Mouse (Mus musculus) inflammation-experienced regulatory T-cells, adult 6 months (primary cell): ENCODE measurements around the gene Ces1f. TPM values are rescaled to one million over a fixed set of nuclear protein-coding genes. Genes with fewer than 3 reads are reported as not detected.
"Not testable (repeated sequence)": the region's sequence is repeated elsewhere in the genome, so short reads cannot be mapped to it uniquely, and the experiment has no call there.

Experiments
- ATAC-seq: one replicate; pipeline ENCODE4 v1.8.0; 2017
- polyA plus RNA-seq, 3 experiments: library from polyadenylated mRNA; unstranded; fragments of 100-300 nt; shearing (Covaris generic); gene quantifications; one replicate each; pipeline ENCODE4 v1.2.1; 2017

Ces1f gene
- not detected for polyA plus RNA-seq

DNA sequence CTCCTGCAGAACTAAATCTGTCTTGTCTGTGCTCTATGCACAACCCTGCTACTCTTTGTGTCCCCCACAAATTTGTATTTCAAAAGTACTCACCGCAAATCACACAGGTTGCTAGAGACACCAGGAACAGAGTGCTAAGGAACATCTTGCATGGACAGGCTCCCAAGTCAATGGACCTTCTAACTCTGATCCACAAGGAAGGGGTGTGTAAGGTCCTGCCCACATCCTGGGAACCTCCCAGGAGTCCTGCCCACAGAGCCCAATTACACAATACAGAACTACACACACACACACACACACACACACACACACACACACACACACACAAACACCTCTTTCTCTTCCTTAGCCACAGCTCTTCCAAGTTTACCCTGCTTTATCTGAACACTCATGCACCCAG, at the start of gene Ces1f:
Gene Ces1f, minus strand, starts transcription at position 192 of the 400 bp plus-strand sequence.
- ATAC-seq: no peak

DNA sequence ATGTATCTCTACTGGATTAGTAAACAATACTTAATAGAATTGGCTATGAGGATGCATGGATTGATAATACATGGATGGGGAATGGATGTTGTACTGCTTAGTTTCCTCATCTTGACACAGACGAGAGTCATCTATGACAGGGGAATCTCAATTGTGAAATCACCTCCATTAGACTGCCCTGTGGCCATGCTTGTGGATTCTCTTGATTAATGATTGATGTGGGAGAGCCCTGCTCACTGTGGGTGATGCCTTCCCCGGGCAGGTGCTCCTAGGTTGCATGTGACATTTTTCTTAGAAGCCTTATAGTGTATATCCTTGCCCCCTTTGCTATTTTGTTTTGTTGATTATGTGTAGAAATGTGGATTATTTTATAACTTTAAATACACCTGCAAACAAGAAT, 45.6 kb upstream of the Ces1f start:
- ATAC-seq: no peak

DNA sequence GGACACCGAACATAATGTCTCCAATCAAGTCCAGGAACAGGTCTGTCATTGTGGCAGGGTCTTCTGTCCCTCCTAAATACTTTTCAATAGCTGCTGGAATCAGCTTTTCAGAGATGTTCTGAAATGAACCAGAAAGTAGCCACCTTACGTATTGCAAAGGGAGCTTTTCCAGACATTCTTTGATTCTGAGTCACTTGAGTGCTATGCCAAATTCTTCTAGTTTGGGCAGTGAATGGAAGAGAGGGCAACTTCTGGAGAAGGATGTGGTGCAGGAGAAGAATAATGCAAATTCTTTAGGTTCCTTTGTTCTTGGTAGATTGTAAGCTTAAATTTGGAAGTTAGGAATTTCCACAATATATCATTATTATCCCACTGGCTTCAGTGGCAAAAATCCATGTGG, 37.5 kb upstream of the Ces1f start:
- ATAC-seq: no peak

DNA sequence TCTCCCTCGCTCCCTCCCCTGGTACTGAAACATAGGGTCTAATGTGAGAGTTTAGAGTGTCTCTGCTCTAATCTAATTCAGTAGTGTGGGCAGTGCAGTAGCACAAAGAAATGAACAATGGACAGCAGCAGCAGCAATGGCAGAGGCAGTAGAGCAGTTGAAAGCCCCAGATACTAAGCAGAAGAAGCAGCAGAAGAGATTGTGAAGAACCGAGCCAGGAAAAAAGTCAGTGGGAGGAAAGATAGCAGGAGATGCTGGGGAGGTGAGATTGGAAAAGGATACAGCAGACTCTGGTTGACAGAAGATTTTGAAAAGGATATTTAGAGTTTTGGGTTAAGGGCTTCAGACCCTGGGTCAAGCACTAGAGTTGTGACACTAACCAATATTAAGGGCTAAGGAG, 36.0 kb upstream of the Ces1f start:
- ATAC-seq: no peak

DNA sequence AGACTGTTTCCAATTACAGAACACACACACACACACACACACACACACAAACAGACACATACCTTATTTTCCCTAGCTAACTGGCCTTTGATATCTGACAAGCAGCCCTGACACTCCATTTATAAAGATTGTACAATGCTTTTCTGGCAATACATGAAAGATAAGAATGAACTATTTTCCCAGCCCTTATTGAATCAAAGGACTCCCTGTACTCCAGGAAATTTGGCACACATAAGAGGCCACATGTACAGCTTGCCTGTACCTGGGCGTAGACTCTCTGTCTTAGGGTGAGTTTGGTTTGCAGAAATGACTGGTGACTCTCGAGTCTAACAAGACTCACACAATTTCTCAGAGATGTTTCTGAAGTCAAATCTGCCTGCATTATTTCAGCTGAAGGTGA, 4.3 kb upstream of the Ces1f start:
- ATAC-seq: no peak

DNA sequence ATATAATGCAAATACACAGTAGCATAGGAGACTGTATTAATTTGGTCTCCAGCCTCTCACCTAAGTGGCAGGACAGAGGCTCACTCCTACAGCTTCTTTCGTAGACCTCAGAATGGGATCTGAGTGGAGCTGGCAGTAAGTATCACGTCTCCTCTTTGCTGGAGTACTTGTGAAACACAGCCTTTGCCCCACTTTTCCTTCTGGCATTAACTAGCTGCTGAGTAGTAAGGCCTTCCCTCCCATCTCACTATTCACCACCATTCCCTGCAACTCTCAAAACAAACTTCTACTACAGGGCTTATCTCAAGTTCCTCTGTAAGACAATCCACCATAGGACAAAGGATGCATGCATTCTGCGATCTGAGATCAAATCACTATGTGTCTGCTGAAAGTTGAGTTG, 2.8 kb upstream of the Ces1f start:
- no peak for ATAC-seq

DNA sequence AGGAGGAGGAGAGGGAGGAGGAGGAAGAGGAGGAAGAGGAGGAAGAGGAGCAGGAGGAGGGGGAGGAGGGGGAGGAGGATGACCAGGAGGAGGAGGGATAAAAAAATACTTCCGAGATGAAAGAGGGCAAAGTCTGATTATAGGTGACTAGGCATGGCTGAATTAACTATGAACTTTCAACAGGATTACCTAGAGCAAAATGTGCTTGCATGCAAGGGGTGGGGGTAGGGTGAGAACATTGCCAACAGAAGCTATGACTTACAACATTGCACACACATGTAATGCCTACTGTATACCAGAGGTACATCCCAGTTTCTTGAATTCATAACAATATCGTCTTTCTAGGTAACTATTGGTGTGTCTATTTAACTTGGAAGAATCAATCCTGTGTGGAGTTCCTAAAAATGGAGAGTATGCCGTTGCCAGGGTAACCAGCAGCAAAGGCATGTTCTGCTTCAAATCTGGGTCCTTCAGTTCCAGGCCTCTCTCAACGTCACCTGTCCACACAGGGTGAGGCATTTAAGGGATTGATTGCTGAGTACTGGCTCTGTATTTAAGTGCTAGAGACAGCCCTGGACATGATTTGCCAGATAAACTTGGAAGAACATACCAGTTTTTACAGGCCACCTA, 1.3 kb downstream of the Ces1f start:
- ATAC-seq: no peak

DNA sequence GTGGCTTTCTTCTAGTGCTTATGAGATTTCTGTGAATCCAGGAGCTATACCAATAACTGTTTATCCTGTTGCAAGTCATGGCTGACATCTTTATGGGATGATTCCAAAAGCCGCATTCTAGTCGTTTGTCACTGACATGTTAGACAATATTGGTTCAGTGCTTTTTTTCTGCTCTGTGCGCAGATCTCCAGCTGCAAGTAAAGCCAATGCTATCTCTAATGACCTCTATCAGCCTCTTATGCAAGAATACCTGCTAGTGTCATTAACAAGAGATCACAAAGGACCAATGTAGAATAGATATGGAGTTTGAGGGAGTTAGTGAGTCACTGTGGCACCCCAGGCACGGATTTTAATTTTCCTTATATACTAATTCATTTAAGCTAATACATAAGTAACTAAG, 4.9 kb downstream of the Ces1f start:
- ATAC-seq: no peak

DNA sequence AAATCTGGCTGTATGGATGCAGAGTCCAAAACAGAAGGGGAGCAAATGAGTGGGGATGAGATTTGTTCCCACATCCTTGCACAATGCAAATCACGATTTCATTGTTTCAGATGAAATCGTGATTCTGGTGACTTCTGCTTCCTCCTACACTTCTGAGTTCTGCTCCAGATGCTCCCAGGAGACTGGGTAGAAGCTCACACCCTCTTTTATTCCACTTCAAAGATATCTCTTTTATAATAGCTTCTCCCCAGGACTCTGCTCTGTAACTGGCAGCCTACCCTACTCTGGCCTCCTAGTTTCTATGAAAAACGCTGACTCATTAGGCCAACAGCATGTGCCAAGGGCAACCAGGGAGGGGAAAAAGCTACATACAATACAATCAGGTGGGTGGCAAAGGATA, 6.2 kb downstream of the Ces1f start:
- no peak for ATAC-seq

DNA sequence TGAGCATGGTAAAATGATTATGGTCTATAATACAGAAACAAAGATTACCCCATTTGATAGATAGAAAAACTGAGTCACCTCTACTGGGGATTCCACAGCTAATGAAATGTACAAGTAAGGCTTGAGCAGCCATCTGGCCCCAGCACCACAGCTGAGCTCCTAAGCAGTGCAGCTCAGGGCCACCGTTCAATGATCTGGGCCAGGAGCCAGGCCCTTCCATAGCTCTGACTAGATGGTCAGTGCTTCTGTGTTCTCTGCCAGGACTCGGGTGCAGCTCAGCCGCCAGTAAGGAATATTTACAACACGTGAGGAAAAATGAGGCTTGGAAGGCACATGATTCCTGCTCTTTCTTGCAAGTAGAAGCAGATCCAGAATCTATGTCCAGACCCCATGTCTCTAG, 6.9 kb downstream of the Ces1f start:
- no peak for ATAC-seq

DNA sequence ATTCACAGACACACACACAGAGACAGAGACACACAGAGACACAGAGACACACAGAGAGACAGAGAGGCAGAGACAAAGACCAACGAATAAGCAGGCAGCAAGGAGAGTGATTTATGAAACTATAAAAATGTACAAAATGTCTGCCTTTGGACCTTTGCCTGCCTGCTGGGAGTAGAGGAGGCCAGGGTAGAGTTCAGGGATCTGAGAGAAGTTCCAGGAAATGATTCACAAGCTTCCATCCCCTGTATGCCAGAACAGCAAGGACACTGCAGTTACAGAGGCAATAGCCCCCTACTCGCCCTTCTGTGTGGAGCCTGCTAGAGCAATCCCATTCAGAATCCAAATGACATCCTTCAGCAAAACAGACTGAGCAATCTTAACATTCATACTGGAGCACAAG, 18.1 kb downstream of the Ces1f start:
- ATAC-seq: no peak

DNA sequence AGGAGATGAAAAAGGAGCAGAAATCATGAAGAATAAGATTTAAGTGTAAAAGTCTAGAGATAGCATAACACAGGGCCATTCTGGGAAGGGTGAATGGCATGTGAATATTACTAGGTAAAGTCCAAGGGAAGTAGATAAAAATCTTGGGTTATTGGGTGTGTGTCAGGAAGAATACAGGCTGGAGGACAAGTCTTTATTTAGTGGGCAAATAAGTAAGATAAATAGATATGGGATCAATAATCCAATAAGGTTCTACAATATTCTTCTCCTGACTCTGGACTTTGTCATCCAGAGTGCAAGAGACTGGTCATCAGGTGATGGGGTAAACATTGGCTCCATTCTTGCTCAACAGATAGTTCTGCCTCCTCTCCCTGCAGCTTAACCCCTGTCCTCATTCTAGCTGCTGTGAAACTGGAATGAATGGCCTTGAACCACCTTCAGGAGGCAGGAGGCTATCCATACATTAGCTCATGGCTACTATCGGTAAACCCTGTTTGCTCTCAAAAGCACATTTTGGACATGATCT, 27.1 kb downstream of the Ces1f start:
- ATAC-seq: no peak

DNA sequence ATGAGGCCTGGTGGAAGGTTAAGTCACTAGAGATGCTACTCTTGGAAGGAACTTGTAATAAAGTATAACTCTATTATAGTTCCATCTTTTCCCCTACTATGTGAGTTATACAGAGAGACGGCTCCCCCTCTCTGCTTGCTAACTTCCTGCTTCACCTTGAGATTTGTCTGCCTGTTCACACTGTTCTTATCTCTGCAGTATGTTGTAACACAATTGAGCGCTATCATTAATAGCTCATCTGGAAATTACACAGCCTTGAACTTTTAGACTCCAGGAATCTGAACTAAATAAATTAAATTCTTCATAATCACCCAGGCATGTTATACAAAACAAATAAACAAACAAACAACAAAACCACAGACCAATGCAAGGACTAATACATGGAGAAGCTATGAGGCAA, 33.5 kb downstream of the Ces1f start:
- ATAC-seq: no peak

DNA sequence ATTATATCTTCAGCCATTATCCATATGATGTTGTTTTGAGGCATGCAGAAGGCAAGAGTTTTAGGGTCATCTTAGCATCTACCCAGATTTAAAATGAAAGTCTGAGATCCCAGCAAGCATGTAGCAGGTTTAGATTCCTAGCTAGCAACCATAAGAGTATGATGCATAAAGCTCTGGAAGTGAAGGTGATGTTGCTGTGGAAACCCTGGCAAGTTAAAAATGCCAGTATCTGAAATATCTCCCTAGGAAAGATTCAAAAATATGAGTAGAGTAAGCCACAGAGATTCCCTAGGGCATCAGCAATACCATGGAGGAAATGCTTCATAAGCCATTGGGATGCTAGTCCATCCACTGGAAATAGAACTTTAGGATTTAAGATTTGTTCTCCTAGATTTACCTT, 39.7 kb downstream of the Ces1f start:
- no peak for ATAC-seq

DNA sequence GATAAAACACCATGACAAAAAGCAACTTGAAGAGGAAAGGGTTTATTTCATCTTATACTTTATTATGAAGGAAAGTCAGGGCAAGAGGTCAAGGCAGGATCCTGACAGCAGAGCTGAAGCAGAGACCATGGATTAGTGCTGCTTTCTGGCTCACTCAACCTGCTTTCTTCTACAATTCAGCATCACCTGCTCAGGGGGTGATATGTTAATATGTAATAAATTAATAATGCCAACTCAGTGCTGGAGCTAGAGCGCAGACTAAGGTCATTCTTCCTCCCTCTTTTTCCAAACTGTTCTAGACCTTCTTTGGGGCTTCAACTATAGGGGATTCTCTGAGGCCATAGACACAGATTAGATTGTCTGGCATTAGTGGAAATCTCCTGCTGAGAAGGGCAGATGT, 43.9 kb downstream of the Ces1f start:
- no peak for ATAC-seq

DNA sequence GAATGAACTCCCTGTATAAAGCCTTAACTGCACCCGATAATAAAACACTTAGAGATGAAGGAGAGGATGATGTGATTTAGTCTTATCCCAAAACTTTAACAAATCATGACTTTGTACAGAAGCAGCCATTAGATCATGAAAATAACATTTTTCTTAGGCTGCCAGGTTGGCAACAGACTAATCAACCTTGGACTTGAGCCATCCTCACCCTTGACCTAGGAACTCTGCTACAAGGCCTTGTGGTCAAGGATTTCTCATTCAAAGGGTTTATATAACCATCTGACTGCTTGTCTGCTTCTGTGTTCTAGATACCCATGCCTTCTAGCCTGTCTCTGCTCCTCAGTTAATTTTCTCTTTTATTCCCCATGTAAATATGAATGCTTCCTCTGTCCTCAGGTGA, 44.8 kb downstream of the Ces1f start:
- no peak for ATAC-seq

DNA sequence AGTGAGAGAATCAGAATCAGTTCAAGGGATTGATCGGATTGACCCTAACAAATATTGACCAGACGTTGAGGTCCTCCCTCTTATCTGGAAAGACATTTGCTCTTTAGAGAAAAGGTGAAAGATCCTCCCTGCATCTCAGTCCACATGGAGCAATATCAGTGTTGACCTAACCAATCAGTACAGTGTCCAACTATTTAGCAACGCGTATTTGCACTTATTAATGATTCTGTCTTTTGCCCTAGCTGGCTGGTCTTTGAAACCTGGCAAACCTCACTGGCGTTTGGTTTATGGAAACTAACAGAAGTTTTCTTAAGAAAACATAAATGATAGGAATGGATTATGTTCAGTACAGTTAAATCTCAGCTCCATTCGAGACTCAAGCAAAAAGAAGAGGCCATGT, 45.5 kb downstream of the Ces1f start:
- ATAC-seq: no peak

DNA sequence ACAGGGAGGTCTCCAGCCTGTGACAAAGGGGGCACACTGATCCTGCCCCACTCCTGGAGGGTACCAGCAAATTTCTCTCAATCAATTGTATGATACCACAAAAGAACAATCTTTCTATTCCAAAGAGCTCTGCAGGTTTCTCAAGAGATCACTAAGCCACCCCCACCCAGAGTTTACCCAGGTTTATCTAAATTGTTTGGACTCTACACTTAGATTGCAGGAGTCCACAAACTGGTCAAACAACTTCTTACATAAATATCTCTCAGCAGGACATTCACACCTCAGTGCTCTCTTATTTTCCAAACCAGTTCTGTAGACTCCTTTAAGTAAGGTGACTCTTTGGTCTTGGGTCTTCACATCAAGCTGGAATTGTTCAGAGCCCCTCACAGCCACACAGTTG, 50.1 kb downstream of the Ces1f start, which contains the start of gene Ces1e:
Gene Ces1e, minus strand, starts transcription at position 174 of the 400 bp plus-strand sequence.
- ATAC-seq: no peak

DNA sequence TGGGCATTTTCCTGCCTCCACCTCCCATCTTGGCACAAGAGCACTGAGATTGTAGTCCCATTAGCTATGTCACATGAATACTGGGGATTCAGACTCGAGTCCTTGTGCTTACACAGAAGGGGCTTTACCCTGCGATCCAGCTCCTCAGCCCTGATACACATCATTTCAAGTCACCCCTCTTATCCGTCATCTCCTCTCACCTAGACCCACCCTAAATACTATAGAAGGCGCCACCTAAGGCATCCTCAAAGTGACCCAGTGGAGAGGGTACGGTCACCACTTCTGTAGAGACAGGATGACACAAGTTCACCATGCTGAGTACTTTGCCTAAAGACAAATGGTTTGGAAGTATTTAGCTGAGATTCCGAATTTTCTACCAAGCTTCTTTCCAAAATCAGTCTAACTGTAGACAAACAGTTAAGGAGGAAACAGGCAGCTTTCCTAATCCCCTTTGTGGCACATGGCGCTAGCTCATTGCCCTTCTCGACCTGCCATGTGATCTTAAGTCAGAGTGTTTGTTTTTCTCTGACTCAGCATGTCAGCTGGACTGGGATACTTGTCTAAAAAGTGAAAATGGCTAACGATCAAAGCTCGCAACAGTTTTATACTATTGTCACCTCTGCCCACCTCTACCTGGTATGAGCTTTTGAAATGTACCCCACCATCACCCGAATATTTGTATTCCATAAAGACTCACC, 50.7 kb downstream of the Ces1f start:
- ATAC-seq: no peak

DNA sequence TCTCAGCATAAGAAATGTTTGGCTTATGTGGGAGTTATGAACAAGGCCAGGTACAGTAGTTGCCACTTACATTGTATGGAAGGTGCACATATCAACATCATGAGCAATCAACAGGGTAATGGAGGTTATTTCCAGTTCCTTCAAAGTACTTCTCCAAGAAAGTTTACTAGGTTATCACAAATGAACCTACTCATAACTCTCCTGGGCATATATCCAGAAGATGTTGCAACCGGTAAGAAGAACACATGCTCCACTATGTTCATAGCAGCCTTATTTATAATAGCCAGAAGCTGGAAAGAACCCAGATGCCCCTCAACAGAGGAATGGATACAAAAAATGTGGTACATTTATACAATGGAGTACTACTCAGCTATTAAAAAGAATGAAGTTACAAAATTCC, 53.1 kb downstream of the Ces1f start:
- not testable (repeated sequence) for ATAC-seq

DNA sequence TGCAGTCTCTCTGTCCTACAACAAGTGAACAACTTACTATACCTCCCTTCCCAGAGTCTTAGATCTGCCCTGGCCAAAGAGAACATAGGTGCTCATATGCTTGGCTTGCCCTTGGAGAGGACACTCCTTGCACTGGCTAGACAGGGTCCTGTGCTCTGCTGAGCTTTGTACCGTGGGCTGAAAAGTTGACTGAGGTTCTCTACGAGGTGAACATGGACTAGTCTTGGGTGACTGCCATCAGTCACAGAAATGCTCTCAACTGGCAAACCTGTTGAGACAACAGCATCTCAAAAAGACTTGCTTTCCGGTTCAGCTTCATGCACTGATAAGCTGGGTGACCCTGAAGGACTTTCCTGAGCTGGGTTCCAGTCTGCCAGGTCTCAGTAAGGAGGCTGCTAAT, 57.7 kb downstream of the Ces1f start:
- no peak for ATAC-seq

DNA sequence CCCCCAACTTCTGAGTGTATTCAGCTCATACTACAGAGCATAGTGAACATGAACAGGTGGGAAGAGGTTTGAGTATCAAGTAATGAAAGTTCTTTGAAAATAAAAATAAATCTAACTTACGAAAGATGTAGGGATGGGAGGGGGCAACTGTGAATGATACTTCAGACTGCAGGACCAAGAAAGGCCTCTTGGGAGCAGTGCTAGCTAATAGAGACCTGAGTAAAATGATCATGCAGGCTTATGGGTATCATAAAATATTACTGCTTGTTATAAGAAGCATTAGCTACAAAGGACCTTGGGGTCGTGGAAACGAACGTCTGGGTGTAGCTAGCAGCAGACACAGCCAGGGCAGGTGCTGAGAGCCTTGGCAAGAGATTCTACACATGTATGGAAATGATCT, 61.7 kb downstream of the Ces1f start:
- ATAC-seq: no peak

DNA sequence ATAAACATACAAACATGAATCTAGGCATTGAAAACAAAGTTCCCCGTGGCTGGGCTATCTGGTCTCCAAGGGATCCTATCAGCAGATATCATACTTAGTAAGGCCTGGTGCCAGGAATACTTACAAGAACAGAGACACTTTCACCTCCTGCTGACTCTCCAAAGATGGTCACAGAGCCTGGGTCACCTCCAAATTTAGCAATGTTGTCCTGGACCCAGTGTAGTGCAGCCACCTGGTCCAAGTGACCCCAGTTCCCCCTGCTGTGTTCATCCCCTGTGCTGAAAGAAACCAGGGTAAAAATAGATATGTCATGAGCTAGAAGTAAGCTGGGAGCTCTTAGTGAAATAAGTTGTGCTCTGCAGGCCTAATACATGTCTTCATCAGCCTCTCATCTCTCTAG, 62.2 kb downstream of the Ces1f start:
- ATAC-seq: no peak

DNA sequence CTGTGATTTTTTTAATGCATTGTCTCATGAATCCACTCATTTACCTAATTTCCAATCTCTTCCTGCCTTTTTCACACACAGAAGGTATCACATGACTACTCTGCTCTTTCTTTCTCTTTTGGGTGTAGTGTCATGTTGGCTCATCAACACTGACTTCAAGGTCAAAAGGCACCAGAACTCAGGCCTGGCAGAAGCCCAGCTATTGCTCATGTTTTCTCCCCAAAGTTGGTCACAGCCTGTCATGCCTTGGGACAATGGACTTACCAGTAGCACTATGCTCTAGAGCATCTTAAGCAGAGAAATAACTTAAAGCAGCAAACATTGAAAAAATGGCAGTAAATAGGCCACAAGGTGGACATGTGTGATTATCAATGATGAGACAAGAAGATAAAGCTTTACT, 68.5 kb downstream of the Ces1f start:
- no peak for ATAC-seq
